Mouse (Mus musculus) heart, embryonic 13.5 days (tissue): ENCODE measurements around the gene Ppp1r12c. TPM values are rescaled to one million over a fixed set of nuclear protein-coding genes. Genes with fewer than 3 reads are reported as not detected.
A peak's percentile ranks its signal among the peaks of the same experiment; 100 is the strongest.
"Not testable (repeated sequence)": the region's sequence is repeated elsewhere in the genome, so short reads cannot be mapped to it uniquely, and the experiment has no call there.

Experiments used
- ATAC-seq: fragments of 200-750 bp; cut with Nextera tagmentation; 2 replicates; pipeline ENCODE4 v1.8.0; 2017; ENCODE audit warnings: moderate TSS enrichment; ENCODE audit not compliant: insufficient number of reproducible peaks, low FRiP score, low TSS enrichment; ENCODE audit errors: extremely low read depth
- H3K27ac ChIP-seq: fragments of 300-500 bp; sonication (generic); replicated peaks from 2 replicates; pipeline ENCODE4 v1.5.1; 2015; ENCODE audit warnings: moderate library complexity, mild to moderate bottlenecking, inconsistent platforms
- H3K27me3 ChIP-seq: fragments of 300-500 bp; sonication (generic); replicated peaks from 2 replicates; pipeline ENCODE4 v1.6.1; 2015; ENCODE audit warnings: mild to moderate bottlenecking, inconsistent platforms
- H3K36me3 ChIP-seq: fragments of 300-500 bp; sonication (generic); 2 replicates; pipeline ENCODE4 v1.6.1; 2015; ENCODE audit warnings: mild to moderate bottlenecking, inconsistent platforms
- H3K4me1 ChIP-seq: fragments of 300-500 bp; sonication (generic); 2 replicates; pipeline ENCODE4 v1.6.1; 2015; ENCODE audit warnings: inconsistent platforms
- H3K4me2 ChIP-seq: fragments of 300-500 bp; sonication (generic); 2 replicates; pipeline ENCODE4 v1.6.1; 2015; ENCODE audit warnings: inconsistent platforms, mild to moderate bottlenecking, moderate library complexity
- H3K4me3 ChIP-seq: fragments of 300-500 bp; sonication (generic); 2 replicates; pipeline ENCODE4 v1.5.1; 2015; ENCODE audit warnings: moderate library complexity, mild to moderate bottlenecking, inconsistent platforms
- H3K9ac ChIP-seq: fragments of 300-500 bp; sonication (generic); 2 replicates; pipeline ENCODE4 v1.6.1; 2015; ENCODE audit warnings: inconsistent platforms, mild to moderate bottlenecking, moderate library complexity
- H3K9me3 ChIP-seq: fragments of 300-500 bp; sonication (generic); 2 replicates; pipeline ENCODE4 v1.6.1; 2016; ENCODE audit warnings: inconsistent platforms
- WGBS: fragments of 180-500 bp; shearing (Covaris S2); methylation state at CpG from one replicate; pipeline ENCODE4 v1.1.7; 2015; ENCODE audit warnings: mixed read lengths; 5-methylcytosine and 5-hydroxymethylcytosine counted together
- polyA plus RNA-seq: library from polyadenylated mRNA; unstranded; fragments of >200 nt; fragmentation: Nextera tagmentation; extraction: Ambion mirVana; gene quantifications from 2 replicates; pipeline ENCODE4 v1.2.1, GENCODE M21; 2015

Gene Ppp1r12c
- polyA plus RNA-seq, 1 experiment from 2014 or later: 29.2 TPM

DNA sequence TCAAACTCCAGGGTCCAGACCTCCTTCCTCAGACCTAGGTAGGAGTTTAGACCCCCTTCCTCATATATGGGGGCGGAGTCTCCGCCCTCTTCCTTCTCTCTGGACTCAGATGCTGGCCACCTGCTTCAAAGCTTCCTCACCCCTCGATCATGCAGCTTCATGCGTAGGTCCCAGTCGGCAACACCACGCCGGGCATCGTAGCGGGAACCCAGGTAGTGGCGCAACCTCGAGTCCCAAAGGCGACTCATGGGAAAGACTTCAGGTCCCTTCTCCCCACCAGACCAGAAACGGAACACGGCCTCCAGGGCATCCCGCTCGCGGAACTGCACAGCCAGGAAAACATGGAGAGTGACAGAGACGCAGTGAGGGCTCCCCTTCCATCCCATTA lies 25.8 kb upstream of the Ppp1r12c start:
- peak overlapping the region; percentile 70 for H3K4me2 ChIP-seq
- no peak for ATAC-seq
- 42% methylated on average over 18 of the region's 18 CpGs for WGBS
- peak overlapping the region; percentile 44; the same call in 1 of the 2 replicates for H3K4me3 ChIP-seq
- peaks cover 40% of the 10 kb centered on the region for H3K27me3 ChIP-seq
- no peak overlapping the region for H3K27ac ChIP-seq
- H3K9me3 ChIP-seq: no peaks in the 10 kb centered on the region
- H3K36me3 ChIP-seq: no peaks in the 10 kb centered on the region
- peak overlapping the region; percentile 76; the same call in 1 of the 2 replicates for H3K9ac ChIP-seq
- peaks cover 40% of the 10 kb centered on the region for H3K4me1 ChIP-seq

GRCm38 (mm10) chr7:4526341-4527301 lies 25.1 kb upstream of the Ppp1r12c start:
- WGBS: 20% methylated on average over 40 of the region's 40 CpGs
- H3K27ac ChIP-seq: peak overlapping the region; percentile 49

GRCm38 (mm10) chr7:4524212-4524922 lies 22.9 kb upstream of the Ppp1r12c start, which contains the start of gene Tnni3:
TSS of gene Tnni3 (minus strand) at chr7:4524229.
- peak within 1 kb of the TSS; percentile 96 for H3K27ac ChIP-seq
- H3K9ac ChIP-seq: peak within 1 kb of the TSS; percentile 93
- peaks cover 12% of the 10 kb centered on the region for H3K36me3 ChIP-seq
- not testable (repeated sequence) for ATAC-seq, H3K9me3 ChIP-seq
- peak within 1 kb of the TSS; percentile 76 for H3K4me2 ChIP-seq
- peak within 1 kb of the TSS; percentile 72 for H3K4me3 ChIP-seq
- peaks cover 21% of the 10 kb centered on the region for H3K27me3 ChIP-seq
- peaks cover 51% of the 10 kb centered on the region for H3K4me1 ChIP-seq
- WGBS: 67% methylated on average over 15 of the region's 15 CpGs

More at GRCm38 (mm10) chr7:4526341-4527301, 25.1 kb upstream of the Ppp1r12c start:
- no peaks in the 10 kb centered on the region for H3K36me3 ChIP-seq
- H3K9me3 ChIP-seq: no peaks in the 10 kb centered on the region
- peak overlapping the region; percentile 70 for H3K4me2 ChIP-seq
- peak overlapping the region; percentile 44 for H3K4me3 ChIP-seq
- peaks cover 36% of the 10 kb centered on the region for H3K27me3 ChIP-seq
- H3K9ac ChIP-seq: peak overlapping the region; percentile 76
- peaks cover 35% of the 10 kb centered on the region for H3K4me1 ChIP-seq
- ATAC-seq: peak; percentile 53

- H3K9ac ChIP-seq: peak overlapping the region; percentile 93
- H3K4me3 ChIP-seq: peak overlapping the region; percentile 72
- no peak for ATAC-seq
Observed at GRCm38 (mm10) chr7:4523205-4524130, 22.0 kb upstream of the Ppp1r12c start.

DNA sequence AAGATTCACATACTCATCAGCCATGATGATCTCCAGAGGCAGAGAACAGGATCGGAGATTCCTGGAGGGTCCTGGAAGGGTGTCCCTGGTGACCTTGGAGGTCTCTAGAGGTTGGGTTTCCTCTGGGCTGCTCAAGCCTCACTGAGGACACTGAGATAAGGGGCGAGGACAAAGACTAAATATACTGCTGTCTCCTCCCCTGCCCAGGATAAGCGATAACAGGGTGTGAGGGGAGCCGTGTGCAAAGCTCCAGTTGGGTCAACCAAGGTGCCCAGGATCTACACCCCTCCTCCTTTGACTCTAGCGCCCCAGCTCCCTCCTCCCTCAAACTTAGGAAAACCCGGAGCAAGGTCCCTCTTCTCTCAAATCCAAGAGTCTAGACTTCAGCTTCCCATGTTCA lies 20.8 kb upstream of the Ppp1r12c start:
- Histone ChIP-seq H3K9ac (peak overlapping the region; percentile 93), H3K36me3 (peaks cover 31% of the 10 kb centered on the region), H3K9me3 (no peaks in the 10 kb centered on the region), H3K27ac (peak overlapping the region; percentile 96), H3K4me2 (peak overlapping the region; percentile 76), H3K4me3 (peak overlapping the region; percentile 72), H3K27me3 (peaks cover 7% of the 10 kb centered on the region), H3K4me1 (peaks cover 63% of the 10 kb centered on the region)
- WGBS: 35% methylated on average over 6 of the region's 6 CpGs
- peak; percentile 65; the same call in 1 of the 2 replicates for ATAC-seq

More at GRCm38 (mm10) chr7:4523205-4524130, 22.0 kb upstream of the Ppp1r12c start:
- Histone ChIP-seq H3K27me3 (peaks cover 16% of the 10 kb centered on the region), H3K36me3 (peaks cover 21% of the 10 kb centered on the region), H3K4me2 (peak overlapping the region; percentile 76), H3K9me3 (no peaks in the 10 kb centered on the region), H3K27ac (peak overlapping the region; percentile 96), H3K4me1 (peaks cover 60% of the 10 kb centered on the region)
- WGBS: 80% methylated on average over 33 of the region's 33 CpGs

DNA sequence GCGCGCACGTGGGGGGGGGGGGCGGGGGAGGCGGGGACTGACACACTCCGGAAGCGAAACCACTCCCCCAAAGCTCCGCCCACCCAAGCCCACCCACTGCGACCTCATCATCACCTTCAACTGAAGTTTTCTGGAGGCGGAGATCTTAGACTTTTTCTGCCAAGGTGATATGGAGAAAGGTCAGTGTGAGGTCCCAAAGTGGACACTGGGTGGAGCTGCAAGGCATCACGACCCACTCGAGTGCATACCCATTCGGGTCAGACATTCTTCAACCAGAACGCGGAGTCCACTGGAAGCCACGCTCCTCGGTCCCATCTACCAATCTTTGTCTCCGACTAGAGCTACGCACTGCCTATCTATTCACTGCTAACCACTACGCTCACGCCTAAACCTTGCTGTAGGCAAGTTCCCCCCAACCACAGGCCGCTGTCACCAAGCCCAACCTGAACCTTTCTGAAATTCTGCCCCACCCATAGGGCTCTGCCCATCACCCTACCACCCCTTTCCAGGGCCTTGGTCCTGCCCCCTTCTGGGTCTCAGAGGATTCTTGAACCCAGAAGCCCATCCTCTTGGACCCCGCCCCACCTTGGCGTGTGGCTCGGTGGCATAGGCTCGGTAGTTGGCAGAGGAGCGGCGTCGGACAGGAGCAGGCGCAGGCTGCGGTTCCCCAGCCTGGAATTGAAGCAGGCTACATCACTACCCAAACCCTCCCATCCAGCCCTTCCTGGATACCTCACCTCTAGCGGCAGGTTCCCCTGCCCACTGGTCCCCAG lies 19.9 kb upstream of the Ppp1r12c start:
- WGBS: 20% methylated on average over 32 of the region's 32 CpGs
- H3K36me3 ChIP-seq: peaks cover 31% of the 10 kb centered on the region
- no peak for ATAC-seq
- no peaks in the 10 kb centered on the region for H3K9me3 ChIP-seq
- H3K4me3 ChIP-seq: peak overlapping the region; percentile 72
- H3K4me2 ChIP-seq: peak overlapping the region; percentile 76
- peak overlapping the region; percentile 93 for H3K9ac ChIP-seq
- H3K27me3 ChIP-seq: no peaks in the 10 kb centered on the region
- H3K4me1 ChIP-seq: peaks cover 63% of the 10 kb centered on the region
- peak overlapping the region; percentile 96 for H3K27ac ChIP-seq

DNA sequence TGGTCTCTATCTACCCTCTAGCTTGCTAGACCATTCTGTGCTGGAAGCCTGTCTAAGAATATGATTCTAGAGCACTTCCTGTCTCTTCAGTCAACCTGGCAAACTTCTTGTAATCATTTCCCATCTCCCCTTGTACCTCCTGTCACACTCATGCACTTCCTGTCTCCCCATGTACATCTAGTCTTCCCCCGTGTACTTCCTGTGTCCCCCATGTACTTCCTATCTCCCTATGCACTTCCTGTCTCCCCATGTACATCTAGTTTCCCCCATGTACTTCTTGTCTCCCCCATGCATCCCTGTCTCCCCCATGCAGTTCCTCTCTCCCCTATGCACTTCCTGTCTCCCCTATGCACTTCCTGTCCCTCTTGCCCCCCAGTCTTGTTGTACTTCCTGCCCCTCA lies 17.0 kb upstream of the Ppp1r12c start:
- 56% methylated on average over 1 of the region's 1 CpGs for WGBS
- H3K9me3 ChIP-seq: no peaks in the 10 kb centered on the region
- H3K9ac ChIP-seq: peak overlapping the region; percentile 78
- no peak for ATAC-seq
- H3K27me3 ChIP-seq: no peaks in the 10 kb centered on the region
- H3K27ac ChIP-seq: peak overlapping the region; percentile 63
- H3K4me1 ChIP-seq: peaks cover 79% of the 10 kb centered on the region
- H3K36me3 ChIP-seq: peaks cover 31% of the 10 kb centered on the region
- H3K4me2 ChIP-seq: peak overlapping the region; percentile 76
- H3K4me3 ChIP-seq: peak overlapping the region; percentile 43

DNA sequence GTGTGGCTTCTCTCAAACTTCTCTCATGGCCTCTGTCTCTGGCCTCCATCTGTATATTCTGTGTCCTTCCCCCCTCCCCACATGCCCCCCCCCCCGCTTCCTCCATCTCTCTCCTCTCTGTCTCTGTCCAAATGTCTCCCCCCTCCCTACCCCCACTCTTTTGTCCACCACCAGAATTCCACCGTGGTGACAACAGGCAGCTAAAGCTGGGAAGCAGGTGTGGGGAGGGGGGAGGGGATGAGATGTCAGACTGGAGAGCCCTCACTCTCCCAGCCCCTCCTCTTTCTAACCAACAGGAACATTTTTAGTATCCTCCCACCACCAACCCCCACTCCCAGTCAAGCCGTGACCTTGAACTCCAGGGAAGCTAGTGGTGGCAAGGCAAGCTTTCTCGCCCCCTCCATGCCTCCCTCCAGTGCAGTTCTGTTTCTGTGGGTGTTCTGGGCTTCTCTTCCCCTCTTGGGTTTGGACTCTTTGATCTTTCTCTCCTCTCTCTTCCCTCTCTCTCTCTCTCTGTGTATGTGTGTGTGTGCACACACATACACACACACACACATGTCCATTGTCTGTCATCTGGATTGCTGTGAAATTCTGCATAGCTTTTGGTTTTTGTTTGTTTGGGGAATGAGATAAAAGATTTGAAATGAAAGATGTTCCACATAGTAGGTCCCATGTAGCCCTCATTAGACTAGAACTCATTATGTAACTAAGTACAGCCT lies 15.0 kb upstream of the Ppp1r12c start, which contains the start of gene Tnnt1:
Tnnt1 (minus strand) TSS at position 51 of the 719 bp plus-strand sequence.
- Histone ChIP-seq H3K4me3 (peak within 1 kb of the TSS; percentile 38), H3K9me3 (no peaks in the 10 kb centered on the region), H3K4me1 (peaks cover 88% of the 10 kb centered on the region), H3K4me2 (peak within 1 kb of the TSS; percentile 63), H3K36me3 (peaks cover 31% of the 10 kb centered on the region), H3K9ac (peak within 1 kb of the TSS; percentile 78), H3K27ac (peak within 1 kb of the TSS; percentile 93), H3K27me3 (no peaks in the 10 kb centered on the region)
- ATAC-seq: peak; percentile 49; the same call in 1 of the 2 replicates
- WGBS: 11% methylated on average over 4 of the region's 4 CpGs

- no peak for ATAC-seq
- peak overlapping the region; percentile 38 for H3K4me3 ChIP-seq
- H3K9ac ChIP-seq: peak overlapping the region; percentile 78
- whole genome bisulfite sequencing: 45% methylated on average over 6 of the region's 6 CpGs
- H3K27me3 ChIP-seq: no peaks in the 10 kb centered on the region
- peak overlapping the region; percentile 63 for H3K4me2 ChIP-seq
- H3K4me1 ChIP-seq: peaks cover 90% of the 10 kb centered on the region
- no peaks in the 10 kb centered on the region for H3K9me3 ChIP-seq
- H3K27ac ChIP-seq: peak overlapping the region; percentile 93
- H3K36me3 ChIP-seq: peaks cover 30% of the 10 kb centered on the region
Observed at GRCm38 (mm10) chr7:4515853-4516252, 14.4 kb upstream of the Ppp1r12c start.
